Mouse (Mus musculus): ENCODE data around the gene Strc. TPM values are rescaled to one million over a fixed set of nuclear protein-coding genes. Genes with fewer than 3 reads are reported as not detected.

Strc gene
- polyA plus RNA-seq, 1 experiment = 1.0 TPM

DNA sequence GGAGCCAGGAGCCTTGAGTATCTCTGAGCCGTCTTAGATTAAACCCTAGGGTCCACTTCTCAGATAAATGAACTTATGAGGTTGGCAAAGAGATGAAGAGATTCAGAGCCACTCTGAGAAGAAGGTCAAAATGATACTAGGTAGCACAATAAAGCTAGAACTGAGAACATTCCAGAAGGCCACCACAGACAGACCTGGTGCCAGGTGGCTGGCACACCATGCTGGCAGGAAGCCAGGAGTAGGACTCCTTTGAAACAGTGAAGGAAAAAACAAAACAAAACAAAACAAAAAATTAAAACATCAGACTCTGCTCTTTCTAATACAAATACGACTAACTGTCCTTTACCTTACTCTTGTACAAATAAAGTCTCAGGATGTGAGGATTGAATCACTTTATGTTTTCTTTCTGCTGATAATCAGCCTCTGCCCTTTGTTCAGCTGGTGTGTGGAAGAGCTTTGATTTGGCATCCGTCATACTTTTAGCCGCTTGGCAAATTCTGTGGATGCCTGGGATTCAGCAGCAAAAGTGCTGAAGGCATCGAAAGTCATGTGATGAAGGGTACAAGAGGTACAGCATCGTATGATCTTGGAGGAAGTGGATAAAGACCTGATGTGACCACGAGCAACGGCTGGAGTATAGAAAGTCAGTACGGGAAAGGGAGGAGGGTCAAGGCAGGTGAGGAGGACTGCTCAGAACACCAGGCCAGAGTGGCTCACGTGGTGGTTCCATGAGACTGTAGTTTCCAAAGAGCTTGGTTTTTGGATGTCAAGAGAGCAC lies 63.1 kb downstream of the Strc start:
- H3K4me1 ChIP-seq (ENCODE audit: control insufficient read depth, insufficient read depth, insufficient read length, low read length) = no peaks in the 10 kb centered on the region
- no peaks in the 10 kb centered on the region for H3K27me3 ChIP-seq (ENCODE audit: control insufficient read depth, insufficient read depth, low read length)
- H3K27ac ChIP-seq (ENCODE audit: insufficient read depth, low read depth, low read length) = no peak overlapping the region
- TF ChIP-seq CTCF (IDR thresholded peaks at IDR 0.05; ENCODE audit: extremely low read depth, insufficient read length, insufficient replicate concordance, low read depth, low read length) (no peak), POLR2A (IDR thresholded peaks at IDR 0.05; ENCODE audit: low read depth, low read length) (no peak)
- no peak overlapping the region for H3K4me3 ChIP-seq (ENCODE audit: low read depth, low read length)
- WGBS = 61% methylated on average over 10 of the region's 10 CpGs
- peaks cover 53% of the 10 kb centered on the region for H3K36me3 ChIP-seq (ENCODE audit: control insufficient read depth, insufficient read depth, low read length)

DNA sequence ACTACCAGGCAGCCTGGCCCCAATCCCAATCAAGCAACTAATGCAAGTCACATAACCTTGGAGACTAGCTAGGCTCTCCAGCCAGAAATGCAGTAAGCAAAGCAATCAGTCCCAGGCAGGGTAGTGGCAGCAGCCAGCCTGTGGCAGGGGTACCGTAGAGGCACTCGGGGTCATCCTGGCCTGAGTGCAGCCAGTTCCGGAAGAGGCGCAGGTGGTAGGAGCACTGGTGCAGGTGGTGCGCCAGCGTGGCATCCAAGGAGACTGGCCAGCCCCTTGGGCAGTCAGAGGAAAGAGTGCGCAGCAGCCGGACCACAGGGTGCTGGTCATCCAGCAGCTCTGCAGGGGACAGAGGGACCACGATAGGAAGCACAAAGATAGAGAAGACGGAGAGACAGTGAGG lies 63.9 kb downstream of the Strc start:
- TF ChIP-seq CTCF (IDR thresholded peaks at IDR 0.05; ENCODE audit: extremely low read depth, insufficient read length, insufficient replicate concordance, low read depth, low read length) = no peak
- no peak for TF ChIP-seq POLR2A (IDR thresholded peaks at IDR 0.05; ENCODE audit: low read depth, low read length)
- Histone ChIP-seq H3K4me1 (ENCODE audit: control insufficient read depth, insufficient read depth, insufficient read length, low read length) (no peaks in the 10 kb centered on the region), H3K4me3 (ENCODE audit: low read depth, low read length) (no peak overlapping the region), H3K27me3 (ENCODE audit: control insufficient read depth, insufficient read depth, low read length) (no peaks in the 10 kb centered on the region), H3K27ac (ENCODE audit: insufficient read depth, low read depth, low read length) (no peak overlapping the region), H3K36me3 (ENCODE audit: control insufficient read depth, insufficient read depth, low read length) (peaks cover 57% of the 10 kb centered on the region)
- 96% methylated on average over 10 of the region's 10 CpGs for WGBS

DNA sequence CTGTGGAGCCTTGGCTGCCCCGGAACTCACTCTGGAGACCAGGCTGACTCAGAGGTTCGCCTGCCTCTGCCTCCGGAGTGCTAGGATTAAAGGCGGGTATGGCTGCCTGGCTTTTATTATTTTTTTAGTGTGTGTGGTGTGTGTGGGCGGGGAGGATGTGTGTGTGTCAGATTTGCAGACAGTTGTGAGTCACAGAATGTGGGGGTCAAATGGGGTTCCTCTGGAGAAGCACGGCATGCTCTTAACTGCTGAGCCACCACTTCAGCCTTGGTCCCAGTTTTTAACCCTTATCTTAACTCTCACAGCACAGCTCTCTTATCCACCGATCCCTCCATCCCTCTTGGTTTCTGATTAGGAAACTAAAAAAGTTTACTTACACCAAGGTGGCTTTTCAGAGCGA lies 70.7 kb downstream of the Strc start:
- Histone ChIP-seq H3K4me1 (ENCODE audit: control insufficient read depth, insufficient read depth, insufficient read length, low read length) (no peaks in the 10 kb centered on the region), H3K36me3 (ENCODE audit: control insufficient read depth, insufficient read depth, low read length) (peaks cover 55% of the 10 kb centered on the region), H3K4me3 (ENCODE audit: low read depth, low read length) (no peak overlapping the region), H3K27ac (ENCODE audit: insufficient read depth, low read depth, low read length) (no peak overlapping the region), H3K27me3 (ENCODE audit: control insufficient read depth, insufficient read depth, low read length) (no peaks in the 10 kb centered on the region)
- 81% methylated on average over 8 of the region's 8 CpGs for WGBS
- TF ChIP-seq CTCF (IDR thresholded peaks at IDR 0.05; ENCODE audit: extremely low read depth, insufficient read length, insufficient replicate concordance, low read depth, low read length) = no peak
- TF ChIP-seq POLR2A (IDR thresholded peaks at IDR 0.05; ENCODE audit: low read depth, low read length) = no peak

Other genes with a start within 250 kb of the Strc start
- gene Adal, start 246.7 kb downstream of the Strc start, polyA plus RNA-seq (2012; rRNA removed) = 0.38 and 1.3 TPM in 2 replicates
- 5.5 and 7.9 TPM in 2 replicates for gene Lcmt2, start 246.5 kb downstream of the Strc start, polyA plus RNA-seq (2012; rRNA removed)
- gene Tubgcp4, start 216.5 kb downstream of the Strc start, polyA plus RNA-seq (2012; rRNA removed) = 8.1 and 14.1 TPM in 2 replicates
- gene Zscan29, start 216.0 kb downstream of the Strc start, polyA plus RNA-seq (2012; rRNA removed) = 1.2 and 2.5 TPM in 2 replicates
- gene Trp53bp1, start 115.8 kb downstream of the Strc start, polyA plus RNA-seq (2012; rRNA removed) = 4.6 and 9.5 TPM in 2 replicates
- gene Map1a, start 97.6 kb downstream of the Strc start, polyA plus RNA-seq (2012; rRNA removed) = 1.9 and 2.2 TPM in 2 replicates
- 19.8 and 47.0 TPM in 2 replicates for gene Ppip5k1, start 31.8 kb downstream of the Strc start, polyA plus RNA-seq (2012; rRNA removed)
- gene Ckmt1, start 29.5 kb downstream of the Strc start, polyA plus RNA-seq (2012; rRNA removed) = 1,046 and 2,297 TPM in 2 replicates
- 937 and 1,104 TPM in 2 replicates for gene Pdia3, start 26.6 kb upstream of the Strc start, polyA plus RNA-seq (2012; rRNA removed)
- 0.80 and 0.84 TPM in 2 replicates for gene Catsper2, start 26.6 kb upstream of the Strc start, polyA plus RNA-seq (2012; rRNA removed)
- gene Ell3, start 57.1 kb upstream of the Strc start, polyA plus RNA-seq (2012; rRNA removed) = 1.2 and 2.7 TPM in 2 replicates
- 475 and 539 TPM in 2 replicates for gene Serf2, start 62.0 kb upstream of the Strc start, polyA plus RNA-seq (2012; rRNA removed)
- 1.5 and 3.3 TPM in 2 replicates for gene Hypk, start 66.1 kb upstream of the Strc start, polyA plus RNA-seq (2012; rRNA removed)
- gene Serinc4, start 69.6 kb upstream of the Strc start, polyA plus RNA-seq (2012; rRNA removed) = 0.06 and 0.10 TPM in 2 replicates
- 0.51 and 0.66 TPM in 2 replicates for gene Mfap1b, start 86.9 kb upstream of the Strc start, polyA plus RNA-seq (2012; rRNA removed)
- gene Mfap1a, start 119.5 kb upstream of the Strc start, polyA plus RNA-seq (2012; rRNA removed) = 0.20 and 0.63 TPM in 2 replicates
- 0.47 and 1.6 TPM in 2 replicates for gene Wdr76, start 119.6 kb upstream of the Strc start, polyA plus RNA-seq (2012; rRNA removed)